Mouse (Mus musculus): ENCODE measurements at regions not wholly inside any gene's neighbourhood (a gene's known extent, or its start where the extent isn't known, plus 50 kb on each side); places are given as distances from the start of the nearest gene placed in this dataset.

GRCm38 (mm10) chr8:128141290-128141966 is 217.0 kb upstream of the Nrp1 start:
- no peak for DNase-seq (ENCODE audit: low spot score)

- DNase-seq (ENCODE audit: low spot score): no peak
Measured at GRCm38 (mm10) chr8:128148351-128148942, 210.0 kb upstream of the Nrp1 start.

GRCm38 (mm10) chr8:128155604-128156003 is 202.8 kb upstream of the Nrp1 start:
- no peak for DNase-seq (ENCODE audit: low spot score)

GRCm38 (mm10) chr8:128156221-128156620 is 202.2 kb upstream of the Nrp1 start:
- DNase-seq (ENCODE audit: low spot score): no peak

DNA sequence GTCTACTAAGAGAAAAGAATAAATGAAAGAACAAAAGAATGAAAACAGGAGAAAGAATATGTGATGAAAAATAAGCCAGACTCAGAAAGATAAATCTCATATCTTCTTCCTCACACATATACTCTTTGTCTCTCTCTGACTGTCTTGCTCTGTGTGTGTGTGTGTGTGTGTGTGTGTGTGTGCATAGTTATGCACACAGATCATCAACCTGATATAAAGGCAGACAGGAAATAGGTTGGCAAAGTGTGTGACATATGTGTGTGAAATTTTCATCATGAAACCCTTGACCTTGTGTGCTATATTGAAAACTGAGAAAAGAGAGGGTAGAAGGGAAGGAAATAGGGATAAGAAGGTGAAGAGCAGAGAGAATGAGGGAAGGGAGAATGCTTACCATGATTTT is 195.5 kb upstream of the Nrp1 start:
- DNase-seq (ENCODE audit: low spot score): no peak

- DNase-seq (ENCODE audit: low spot score): no peak
Measured at GRCm38 (mm10) chr8:128164976-128165375, 193.4 kb upstream of the Nrp1 start.

- DNase-seq (ENCODE audit: low spot score): no peak
Measured at GRCm38 (mm10) chr8:128165591-128165990, 192.8 kb upstream of the Nrp1 start.

DNA sequence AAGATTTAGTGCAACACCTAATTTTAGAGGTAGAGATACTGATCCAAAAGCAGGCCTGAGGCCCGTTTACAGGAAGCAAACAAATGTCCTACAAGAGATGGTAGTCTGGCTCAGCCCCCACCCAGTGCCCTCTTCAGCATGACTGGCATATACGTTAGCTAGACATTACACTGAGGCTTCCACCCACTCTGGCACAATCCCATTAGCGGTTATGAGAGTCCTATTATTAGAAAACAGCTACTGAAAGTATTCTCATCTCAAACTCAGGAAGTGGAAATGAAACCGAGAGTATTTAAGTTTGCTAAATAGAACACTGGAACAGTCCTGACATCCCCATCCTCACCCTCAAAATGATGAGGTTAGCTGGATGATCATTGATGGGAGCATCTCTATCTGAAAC is 192.3 kb upstream of the Nrp1 start:
- DNase-seq (ENCODE audit: low spot score): peak; percentile 19

- DNase-seq (ENCODE audit: low spot score): no peak
Measured at GRCm38 (mm10) chr8:128168819-128169218, 189.6 kb upstream of the Nrp1 start.

GRCm38 (mm10) chr8:128171116-128171515 is 187.3 kb upstream of the Nrp1 start:
- DNase-seq (ENCODE audit: low spot score): no peak

- DNase-seq (ENCODE audit: low spot score): no peak
Measured at GRCm38 (mm10) chr8:128180214-128180613, 178.2 kb upstream of the Nrp1 start.

DNA sequence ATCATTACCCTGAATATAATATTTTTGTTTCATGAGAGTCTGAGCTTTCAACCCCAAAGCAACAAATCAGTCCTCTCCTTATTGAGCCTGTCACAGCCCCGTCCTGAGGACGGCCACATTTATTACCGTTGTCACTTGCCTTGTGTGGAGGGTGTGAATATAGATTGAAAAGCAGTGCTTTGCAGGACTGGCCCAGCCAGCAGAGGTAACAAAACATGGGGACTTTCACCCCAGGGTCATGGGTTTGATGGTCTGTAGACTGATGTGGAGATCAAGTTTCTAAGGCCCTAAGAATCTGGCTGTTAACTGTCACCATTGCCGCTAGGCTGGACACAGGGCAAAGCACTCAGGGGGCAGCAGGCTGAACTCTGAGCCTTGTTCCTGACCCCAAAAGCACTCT is 175.3 kb upstream of the Nrp1 start:
- no peak for DNase-seq (ENCODE audit: low spot score)

DNA sequence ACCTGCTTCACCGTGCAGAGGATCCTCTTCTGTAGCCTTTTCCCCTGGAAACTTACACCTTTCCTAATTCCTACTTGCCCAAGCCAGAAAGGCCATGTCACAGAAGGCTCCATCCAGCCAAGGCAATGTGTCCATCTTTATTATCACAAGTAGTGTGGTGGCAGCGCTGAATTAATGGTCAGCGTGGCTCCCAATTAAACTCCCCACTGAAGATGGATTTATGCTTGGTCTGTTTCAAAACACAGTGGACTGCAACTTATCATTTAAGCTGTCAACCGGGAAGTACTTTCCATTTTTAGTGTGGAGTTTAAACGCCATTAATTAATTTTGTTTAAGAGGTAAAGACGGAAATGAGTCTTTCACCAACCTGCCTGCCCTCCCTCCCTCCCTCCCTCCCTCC is 170.1 kb upstream of the Nrp1 start:
- no peak for DNase-seq (ENCODE audit: low spot score)

DNA sequence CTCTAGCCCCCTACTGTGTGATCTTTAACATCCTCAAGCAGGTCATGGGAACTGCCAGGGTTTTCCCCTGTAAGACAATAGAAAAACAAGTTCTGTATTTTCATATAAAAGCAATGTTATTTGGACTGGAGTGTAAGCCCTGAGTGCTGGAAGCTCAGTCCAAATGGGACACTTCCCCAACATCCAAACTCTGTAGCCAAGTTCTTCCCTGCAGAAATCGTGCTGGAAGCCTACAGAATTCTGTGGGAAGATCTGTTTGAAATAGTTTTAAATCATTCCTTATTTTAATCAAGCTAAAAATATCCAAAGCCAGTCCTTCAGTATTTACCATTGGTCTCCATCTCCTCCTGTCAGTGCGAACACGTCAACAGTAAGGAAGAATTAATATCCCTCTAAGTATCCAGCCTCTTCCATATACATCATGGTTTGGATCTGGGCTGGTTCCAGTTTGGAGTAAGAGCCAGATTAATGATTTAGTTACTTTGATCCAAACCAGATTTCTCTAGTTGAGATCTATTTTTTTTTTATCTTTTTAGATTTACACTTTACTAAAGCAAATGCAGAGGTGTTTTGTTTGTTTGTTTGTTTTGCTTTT is 165.0 kb upstream of the Nrp1 start:
- no peak for DNase-seq (ENCODE audit: low spot score)

GRCm38 (mm10) chr8:128200815-128201214 is 157.6 kb upstream of the Nrp1 start:
- no peak for DNase-seq (ENCODE audit: low spot score)

DNA sequence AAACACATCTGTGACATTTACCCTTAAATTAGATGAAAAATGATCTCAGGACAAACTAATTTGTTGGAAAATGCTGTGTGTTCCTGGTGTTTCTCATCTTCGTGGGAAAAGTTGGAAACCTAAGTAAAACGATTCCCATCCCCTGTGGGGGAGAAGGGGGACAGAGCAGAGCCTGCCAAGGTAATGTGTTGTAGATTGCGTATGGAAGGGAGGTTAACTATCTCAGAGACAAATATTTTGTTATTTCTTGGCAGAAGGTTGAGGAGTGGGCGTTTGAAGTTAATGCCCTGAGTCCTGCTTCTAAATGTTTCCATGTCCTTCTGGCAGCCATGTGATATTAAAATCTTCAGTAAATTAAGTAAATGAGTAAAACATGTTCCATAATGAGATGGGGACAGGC is 156.8 kb upstream of the Nrp1 start:
- no peak for DNase-seq (ENCODE audit: low spot score)

GRCm38 (mm10) chr8:128202158-128202886 is 156.1 kb upstream of the Nrp1 start:
- DNase-seq (ENCODE audit: low spot score): no peak

- no peak for DNase-seq (ENCODE audit: low spot score)
Measured at GRCm38 (mm10) chr8:128204803-128205202, 153.6 kb upstream of the Nrp1 start.

- DNase-seq (ENCODE audit: low spot score): no peak
Measured at GRCm38 (mm10) chr8:128207138-128207537, 151.3 kb upstream of the Nrp1 start.

DNA sequence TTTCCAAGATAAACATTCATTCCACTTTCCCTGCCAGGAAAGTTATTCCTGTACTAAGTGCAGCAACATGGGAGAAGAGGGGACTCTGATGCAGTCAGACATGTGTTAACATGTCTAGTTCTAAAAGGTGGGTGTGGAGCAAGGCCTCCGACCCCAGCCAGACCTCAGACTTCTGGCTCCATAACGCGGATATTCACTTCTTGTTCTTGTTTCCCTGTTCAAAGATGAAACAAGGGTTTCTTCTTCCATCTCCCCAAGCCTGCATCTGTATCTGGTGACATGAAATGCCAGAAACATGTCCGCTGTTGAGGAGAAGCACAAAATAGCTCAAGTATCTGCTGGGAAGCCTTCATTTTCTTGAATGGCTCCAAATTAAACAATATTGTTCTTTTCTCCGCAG is 147.6 kb upstream of the Nrp1 start:
- DNase-seq (ENCODE audit: low spot score): peak; percentile 21

GRCm38 (mm10) chr8:128212223-128212622 is 146.2 kb upstream of the Nrp1 start:
- DNase-seq (ENCODE audit: low spot score): no peak

GRCm38 (mm10) chr8:128214256-128214655 is 144.1 kb upstream of the Nrp1 start:
- DNase-seq (ENCODE audit: low spot score): peak; percentile 57

- DNase-seq (ENCODE audit: low spot score): no peak
Measured at GRCm38 (mm10) chr8:128218886-128219285, 139.5 kb upstream of the Nrp1 start.
